Mouse (Mus musculus) CH12.LX (cell line): ENCODE data around the gene Serinc5. TPM values are rescaled to one million over a fixed set of nuclear protein-coding genes. Genes with fewer than 3 reads are reported as not detected.

Source experiments
- DNase-seq: peaks from one replicate; pipeline ENCODE4 v3.0.0-alpha.2; 2013; ENCODE audit errors: extremely low read depth
- H3K27ac ChIP-seq: 2 replicates; pipeline ENCODE4 v1.5.1; 2012; ENCODE audit warnings: low read depth, mild to moderate bottlenecking, control low read depth, moderate library complexity; ENCODE audit not compliant: insufficient read depth
- H3K27me3 ChIP-seq: replicated peaks from 2 replicates; pipeline ENCODE3; 2012; ENCODE audit warnings: inconsistent platforms
- H3K36me3 ChIP-seq, 2 experiments: replicated peaks in 1 of 2; 2 replicates each; pipeline versions ENCODE3 to v1.6.1; 2012; ENCODE audit warnings: inconsistent platforms in 1 of 2, low read length in 1 of 2, mild to moderate bottlenecking in 1 of 2, mixed read lengths in 1 of 2, moderate library complexity in 1 of 2; ENCODE audit not compliant: control insufficient read depth in 1 of 2, insufficient read depth in 1 of 2
- H3K4me1 ChIP-seq, 2 experiments: 2 replicates each; pipeline ENCODE4 v1.6.1; 2012; ENCODE audit warnings: inconsistent platforms in 1 of 2, moderate library complexity in 1 of 2; ENCODE audit not compliant: insufficient read depth in 2 of 2, control insufficient read depth in 1 of 2
- H3K4me2 ChIP-seq: 2 replicates; pipeline ENCODE4 v1.6.1; 2012; ENCODE audit warnings: low read depth, mild to moderate bottlenecking, control low read depth; ENCODE audit not compliant: poor library complexity, insufficient read depth, severe bottlenecking
- H3K4me3 ChIP-seq, 3 experiments: fragments of 150-350 bp in 1 of 3; sonication (generic) in 1 of 3; replicated peaks in 1 of 3; 2 replicates each; pipeline versions ENCODE3 to v1.5.1; 2011 to 2012; ENCODE audit warnings: low read depth in 2 of 3, low read length in 2 of 3, mild to moderate bottlenecking in 2 of 3, moderate library complexity in 2 of 3, control low read depth in 1 of 3, improper control_type of control experiment in 1 of 3, inconsistent platforms in 1 of 3, mixed read lengths in 1 of 3; ENCODE audit not compliant: poor library complexity in 1 of 3
- H3K79me2 ChIP-seq: replicated peaks from 2 replicates; pipeline ENCODE4 v1.6.1; 2012; ENCODE audit warnings: mild to moderate bottlenecking, moderate library complexity; ENCODE audit not compliant: control insufficient read depth, poor library complexity, insufficient read depth, severe bottlenecking; ENCODE audit errors: extremely low read depth
- H3K9ac ChIP-seq: 2 replicates; pipeline ENCODE4 v1.6.1; 2012; ENCODE audit warnings: low read depth, mild to moderate bottlenecking, control low read depth, moderate library complexity; ENCODE audit not compliant: insufficient read depth
- H3K9me3 ChIP-seq: replicated peaks from 2 replicates; pipeline ENCODE3; 2012; ENCODE audit warnings: low read length, inconsistent platforms, mixed read lengths
- BHLHE40 ChIP-seq: IDR thresholded peaks from 2 replicates; pipeline ENCODE4 v1.6.1; 2011; ENCODE audit warnings: mild to moderate bottlenecking, low read depth, low read length, improper control_type of control experiment
- CHD1 ChIP-seq: IDR thresholded peaks from 2 replicates; pipeline ENCODE4 v1.6.1; 2012; ENCODE audit warnings: low read depth, low read length, improper control_type of control experiment, inconsistent platforms
- CHD2 ChIP-seq: IDR thresholded peaks from 2 replicates; pipeline ENCODE4 v1.6.1; 2011; ENCODE audit warnings: low read length, improper control_type of control experiment
- CTCF ChIP-seq, 2 experiments: IDR thresholded peaks in 1 of 2; conservative IDR thresholded peaks in 1 of 2; 2 replicates each; pipeline ENCODE4 v1.5.1; 2011 to 2012; ENCODE audit warnings: low read depth in 2 of 2, low read length in 2 of 2, improper control_type of control experiment in 1 of 2, inconsistent platforms in 1 of 2, mild to moderate bottlenecking in 1 of 2, moderate library complexity in 1 of 2
- E2F4 ChIP-seq: IDR thresholded peaks from 2 replicates; pipeline ENCODE4 v1.6.1; 2011; ENCODE audit warnings: low read depth, low read length, improper control_type of control experiment; ENCODE audit not compliant: insufficient replicate concordance
- ELF1 ChIP-seq: IDR thresholded peaks from 2 replicates; pipeline ENCODE4 v1.6.1; 2014; ENCODE audit warnings: low read depth, mild to moderate bottlenecking, inconsistent platforms, low read length, improper control_type of control experiment
- EP300 ChIP-seq: IDR thresholded peaks from 2 replicates; pipeline ENCODE4 v1.6.1; 2011; ENCODE audit warnings: low read length, improper control_type of control experiment
- GABPA ChIP-seq: IDR thresholded peaks from 2 replicates; pipeline ENCODE4 v1.6.1; 2012; ENCODE audit warnings: low read depth, low read length, improper control_type of control experiment, inconsistent platforms; ENCODE audit not compliant: insufficient replicate concordance
- HCFC1 ChIP-seq: IDR thresholded peaks from 2 replicates; pipeline ENCODE4 v1.6.1; 2012; ENCODE audit warnings: low read depth, mild to moderate bottlenecking, inconsistent platforms, low read length, improper control_type of control experiment
- IRF4 ChIP-seq: IDR thresholded peaks from 2 replicates; pipeline ENCODE4 v1.6.1; 2014; ENCODE audit warnings: low read depth, mild to moderate bottlenecking, inconsistent platforms, low read length, improper control_type of control experiment
- JUN ChIP-seq: IDR thresholded peaks from 2 replicates; pipeline ENCODE4 v1.6.1; 2011; ENCODE audit warnings: low read depth, mild to moderate bottlenecking, low read length, improper control_type of control experiment, moderate library complexity; ENCODE audit not compliant: insufficient read depth
- JUND ChIP-seq: conservative IDR thresholded peaks from 2 replicates; pipeline ENCODE4 v1.6.1; 2011; ENCODE audit warnings: low read depth, low read length, improper control_type of control experiment
- MAFK ChIP-seq: IDR thresholded peaks from 2 replicates; pipeline ENCODE4 v1.6.1; 2011; ENCODE audit warnings: low read length, improper control_type of control experiment; ENCODE audit not compliant: insufficient replicate concordance
- MAX ChIP-seq: IDR thresholded peaks from 2 replicates; pipeline ENCODE4 v1.6.1; 2011; ENCODE audit warnings: low read length, improper control_type of control experiment
- MAZ ChIP-seq: IDR thresholded peaks from 2 replicates; pipeline ENCODE4 v1.6.1; 2012; ENCODE audit warnings: low read depth, mild to moderate bottlenecking, inconsistent platforms, low read length, improper control_type of control experiment, moderate library complexity
- MEF2A ChIP-seq: IDR thresholded peaks from 2 replicates; pipeline ENCODE4 v1.6.1; 2014; ENCODE audit warnings: low read depth, mild to moderate bottlenecking, inconsistent platforms, low read length, improper control_type of control experiment, borderline replicate concordance
- MYC ChIP-seq: IDR thresholded peaks from 2 replicates; pipeline ENCODE4 v1.6.1; 2011; ENCODE audit warnings: low read depth, mild to moderate bottlenecking, improper control_type of control experiment, low read length
- NELFE ChIP-seq: IDR thresholded peaks from 2 replicates; pipeline ENCODE4 v1.6.1; 2011; ENCODE audit warnings: low read depth, low read length, improper control_type of control experiment
- NRF1 ChIP-seq: IDR thresholded peaks from 2 replicates; pipeline ENCODE4 v1.6.1; 2014; ENCODE audit warnings: low read depth, mild to moderate bottlenecking, inconsistent platforms, low read length, improper control_type of control experiment, moderate library complexity
- RAD21 ChIP-seq: IDR thresholded peaks from 2 replicates; pipeline ENCODE4 v1.6.1; 2011; ENCODE audit warnings: low read depth, mild to moderate bottlenecking, low read length, improper control_type of control experiment, moderate library complexity
- SMC3 ChIP-seq: IDR thresholded peaks from 2 replicates; pipeline ENCODE4 v1.6.1; 2011; ENCODE audit warnings: low read depth, low read length, improper control_type of control experiment
- TBP ChIP-seq: conservative IDR thresholded peaks from 2 replicates; pipeline ENCODE4 v1.6.1; 2011; ENCODE audit warnings: low read depth, low read length, improper control_type of control experiment
- TCF12 ChIP-seq: IDR thresholded peaks from 2 replicates; pipeline ENCODE4 v1.6.1; 2014; ENCODE audit warnings: low read depth, mild to moderate bottlenecking, inconsistent platforms, low read length, improper control_type of control experiment
- ZC3H11A ChIP-seq: IDR thresholded peaks from 2 replicates; pipeline ENCODE4 v1.6.1; 2012; ENCODE audit warnings: low read depth, mild to moderate bottlenecking, inconsistent platforms, low read length, improper control_type of control experiment
- ZKSCAN1 ChIP-seq: IDR thresholded peaks from 2 replicates; pipeline ENCODE4 v1.6.1; 2012; ENCODE audit warnings: low read depth, inconsistent platforms, low read length, improper control_type of control experiment, borderline replicate concordance
- dilution Hi-C: fragments of 300-500 bp; cut with MboI; formaldehyde crosslinking; loops from 2 replicates; pipeline ENCODE4 v1.14.3; 2020; ENCODE audit warnings: low sequenced_read_pairs; ENCODE audit not compliant: extremely low pct_unique_long_range_greater_than_20kb, extremely low pct_ligation_motif_present
- in situ Hi-C: fragments of 300-500 bp; cut with MboI; formaldehyde crosslinking; loops from 3 replicates; pipeline ENCODE4 v1.14.3; 2019; ENCODE audit warnings: low sequenced_read_pairs, low pct_ligation_motif_present, low pct_unique_long_range_greater_than_20kb, mixed read lengths
- polyA plus RNA-seq: library from polyadenylated mRNA; unstranded; fragments of >175 nt; gene quantifications from 2 replicates; pipeline ENCODE4 v1.2.1, GENCODE M21; 2012; ENCODE audit warnings: low read depth; ENCODE audit not compliant: insufficient read length
- total RNA-seq, 2 experiments: library from RNA; depleted of rRNA; stranded (reverse); fragments of 300-350 nt in 1 of 2; fragments of >200 nt in 1 of 2; gene quantifications; 2 replicates each; pipeline ENCODE4 v1.2.3; 2012 to 2014

Serinc5 gene
- total and polyA plus RNA-seq, 3 experiments = 1.9 to 5.2 (median 4.3) TPM

- dilution Hi-C loops = no loop called here
- peak; percentile 89 for TF ChIP-seq RAD21
- TF ChIP-seq E2F4 = no peak
- 0 out of 2 replicates have a peak, but pooled peaks have one; percentile 3 for TF ChIP-seq TBP
- TF ChIP-seq SMC3 = peak; percentile 80
- peak; percentile 36; the same call in 1 of the 2 replicates for TF ChIP-seq ELF1
- peak; percentile 68; the same call in 1 of the 2 replicates for TF ChIP-seq MYC
- TF ChIP-seq GABPA = no peak
- TF ChIP-seq JUND = no peak
- no peak; the same call in 1 of the 2 replicates for TF ChIP-seq IRF4
- peak; percentile 78 for TF ChIP-seq MAX
- no peak for TF ChIP-seq BHLHE40
- TF ChIP-seq ZKSCAN1 = no peak
- TF ChIP-seq TCF12 = peak; percentile 30; the same call in 1 of the 2 replicates
- TF ChIP-seq EP300 = 0 out of 2 replicates have a peak, but pooled peaks have one; percentile 14
- TF ChIP-seq MAFK = no peak
- TF ChIP-seq JUN = no peak
- no peak for TF ChIP-seq CHD1
- TF ChIP-seq MEF2A = peak; percentile 31; the same call in 1 of the 2 replicates
- TF ChIP-seq ZC3H11A = peak; percentile 51; the same call in 1 of the 2 replicates
- peak; percentile 25; the same call in 1 of the 2 replicates for TF ChIP-seq HCFC1
- TF ChIP-seq MAZ = 0 out of 2 replicates have a peak, but pooled peaks have one; percentile 44
- TF ChIP-seq CTCF (conservative IDR thresholded peaks at IDR 0.05 in 1 of 2, IDR thresholded peaks at IDR 0.05 in 1 of 2; ENCODE audit: low read depth in 2 of 2, low read length in 2 of 2) = peak; percentile 45 to 90; a peak in 3 of 4 replicates
- peak; percentile 36; the same call in 1 of the 2 replicates for TF ChIP-seq NRF1
- no peak for TF ChIP-seq CHD2
- TF ChIP-seq NELFE = peak; percentile 45; the same call in 1 of the 2 replicates
- TF ChIP-seq, all 38 proteins: peak for 15
- peaks cover 3% of the 10 kb centered on the region for H3K9me3 ChIP-seq
- H3K27me3 ChIP-seq = no peaks in the 10 kb centered on the region
- H3K4me3 ChIP-seq = peak overlapping the region in 1 of 3 experiments; percentile 36
- H3K36me3 ChIP-seq = no peaks in the 10 kb centered on the region
- H3K27ac ChIP-seq = no peak overlapping the region
- in situ Hi-C loops = loop anchor here (10.0 to 25.0 kb wide), 5 partner anchors 213 to 960 kb away; no protein-coding TSS in a partner anchor
- DNase-seq = peak; percentile 69
- H3K4me1 ChIP-seq = peaks cover 2 to 3% of the 10 kb centered on the region in 2 experiments; a peak in 2 of 4 replicates
- H3K4me2 ChIP-seq = peak overlapping the region; percentile 67
- H3K79me2 ChIP-seq = no peaks in the 10 kb centered on the region
- no peak overlapping the region for H3K9ac ChIP-seq
Measured at GRCm38 (mm10) chr13:92751726-92752565, 141.1 kb downstream of the Serinc5 start.
